Mouse (Mus musculus) small intestine, adult 2 months (tissue): Measurements from ENCODE around the gene Itsn1.

Source experiments
- CTCF ChIP-seq: fragments of 200-500 bp; IDR thresholded peaks from 2 replicates; pipeline ENCODE4 v1.5.1; 2012; ENCODE audit warnings: low read depth, mild to moderate bottlenecking, control low read depth, inconsistent platforms, low read length, moderate library complexity, mixed read lengths; ENCODE audit not compliant: insufficient replicate concordance, insufficient read length; ENCODE audit errors: extremely low read depth
- POLR2A ChIP-seq: fragments of 200-500 bp; IDR thresholded peaks from 2 replicates; pipeline ENCODE4 v1.6.1; 2012; ENCODE audit warnings: low read depth, mild to moderate bottlenecking, control low read depth, inconsistent platforms, low read length, moderate library complexity

- TF ChIP-seq CTCF (no peak), POLR2A (no peak)
Measured at GRCm38 (mm10) chr16:91729821-91730441, 850 bp downstream of the Itsn1 start.
